Mouse (Mus musculus) heart, adult 11 months (tissue): ENCODE measurements at regions not wholly inside any gene's neighbourhood (a gene's known extent, or its start where the extent isn't known, plus 50 kb on each side); places are given as distances from the start of the nearest gene placed in this dataset.
A peak's percentile ranks its signal among the peaks of the same experiment; 100 is the strongest.
"Not testable (repeated sequence)": the region's sequence is repeated elsewhere in the genome, so short reads cannot be mapped to it uniquely, and the experiment has no call there.

Source experiments
- DNase-seq: peaks from one replicate; pipeline ENCODE4 v3.0.0; 2022

GRCm38 (mm10) chr12:119708715-119709114 lies 236.9 kb upstream of the Tmem196 start:
- not testable (repeated sequence) for DNase-seq

- DNase-seq, result no peak
Measured at GRCm38 (mm10) chr12:119730789-119731188, 214.8 kb upstream of the Tmem196 start.

- DNase-seq, result no peak
Measured at GRCm38 (mm10) chr12:119762580-119762979, 183.0 kb upstream of the Tmem196 start.

- DNase-seq, result peak; percentile 50
Measured at GRCm38 (mm10) chr12:119763292-119763976, 182.2 kb upstream of the Tmem196 start.

- no peak for DNase-seq
Measured at GRCm38 (mm10) chr12:119777559-119777958, 168.1 kb upstream of the Tmem196 start.

- DNase-seq, result no peak
Measured at GRCm38 (mm10) chr12:119807692-119808091, 137.9 kb upstream of the Tmem196 start.

GRCm38 (mm10) chr12:119816225-119816624 lies 129.4 kb upstream of the Tmem196 start:
- DNase-seq, result no peak

- DNase-seq, result no peak
Measured at GRCm38 (mm10) chr12:119839119-119839518, 106.5 kb upstream of the Tmem196 start.

GRCm38 (mm10) chr12:119881744-119882143 lies 63.9 kb upstream of the Tmem196 start:
- no peak for DNase-seq

GRCm38 (mm10) chr12:119890030-119890429 lies 55.6 kb upstream of the Tmem196 start:
- DNase-seq, result no peak
